Mouse (Mus musculus) G1E (cell line): ENCODE results near the gene Bloc1s1. TPM values are rescaled to one million over a fixed set of nuclear protein-coding genes. Genes with fewer than 3 reads are reported as not detected.

Source experiments
- ATAC-seq: 2 replicates; pipeline ENCODE4 v1.8.0; 2016; ENCODE audit warnings: mild to moderate bottlenecking; ENCODE audit not compliant: insufficient number of reproducible peaks, poor library complexity, low FRiP score, severe bottlenecking; ENCODE audit errors: extremely low read depth
- DNase-seq: peaks from one replicate; pipeline ENCODE4 v3.0.0; 2012; ENCODE audit warnings: low spot score
- H3K27me3 ChIP-seq: 2 replicates; pipeline ENCODE4 v1.6.1; 2012; ENCODE audit warnings: mild to moderate bottlenecking, low read length, inconsistent platforms; ENCODE audit not compliant: insufficient read depth
- H3K36me3 ChIP-seq: replicated peaks from 2 replicates; pipeline ENCODE3; 2012; ENCODE audit warnings: mild to moderate bottlenecking, inconsistent platforms
- H3K4me1 ChIP-seq: 2 replicates; pipeline ENCODE4 v1.6.1; 2012; ENCODE audit warnings: low read depth, low read length, inconsistent platforms, mixed read lengths; ENCODE audit not compliant: insufficient read depth
- H3K4me3 ChIP-seq: 2 replicates; pipeline ENCODE4 v1.5.1; 2012; ENCODE audit warnings: low read depth, mild to moderate bottlenecking, inconsistent platforms, low read length, moderate library complexity, mixed read lengths
- H3K9me3 ChIP-seq: replicated peaks from 2 replicates; pipeline ENCODE4 v1.6.1; 2012; ENCODE audit warnings: inconsistent platforms
- CTCF ChIP-seq: IDR thresholded peaks from 2 replicates; pipeline ENCODE4 v1.5.1; 2012; ENCODE audit warnings: low read depth, low read length, inconsistent platforms, mixed read lengths
- GATA1 ChIP-seq: IDR thresholded peaks from 2 replicates; pipeline ENCODE4 v1.6.1; 2012; ENCODE audit warnings: borderline replicate concordance, low read length, inconsistent platforms, mixed read lengths
- GATA2 ChIP-seq: IDR thresholded peaks from 2 replicates; pipeline ENCODE4 v1.6.1; 2012; ENCODE audit warnings: low read depth, low read length, inconsistent platforms, borderline replicate concordance
- POLR2AphosphoS5 ChIP-seq: IDR thresholded peaks from 2 replicates; pipeline ENCODE4 v1.6.1; 2012; ENCODE audit warnings: low read depth, low read length, inconsistent platforms; ENCODE audit not compliant: insufficient replicate concordance
- TAL1 ChIP-seq: conservative IDR thresholded peaks from 2 replicates; pipeline ENCODE4 v1.6.1; 2012; ENCODE audit warnings: low read depth, low read length, inconsistent platforms, mixed read lengths
- polyA plus RNA-seq: library from polyadenylated mRNA; stranded (reverse); fragments of >175 nt; gene quantifications from 2 replicates; pipeline ENCODE4 v1.2.3, GENCODE M21; 2012
- total RNA-seq, 2 experiments: library from RNA; stranded (forward) in 1 of 2; stranded (reverse) in 1 of 2; fragments of 200-1000 nt in 1 of 2; fragments of >200 nt in 1 of 2; fragmentation: Nextera tagmentation in 1 of 2; gene quantifications; 2 replicates each; pipeline ENCODE4 v1.2.3; 2014 to 2017

Bloc1s1 gene
- total and polyA plus RNA-seq, 3 experiments: 46.7 to 121 (median 116) TPM

- Histone ChIP-seq H3K36me3 (no peaks in the 10 kb centered on the region), H3K9me3 (no peaks in the 10 kb centered on the region), H3K4me3 (peak overlapping the region; percentile 19; the same call in 1 of the 2 replicates), H3K4me1 (no peaks in the 10 kb centered on the region), H3K27me3 (peaks cover 57% of the 10 kb centered on the region)
- DNase-seq (no peak), ATAC-seq (no peak)
- TF ChIP-seq CTCF: no peak
- no peak for TF ChIP-seq POLR2AphosphoS5
- TF ChIP-seq GATA2: no peak
- TF ChIP-seq TAL1: no peak
- no peak for TF ChIP-seq GATA1
Observed at GRCm38 (mm10) chr10:128933976-128934721, 10.3 kb upstream of the Bloc1s1 start.

- Histone ChIP-seq H3K4me3 (peak within 1 kb of the TSS; percentile 19; the same call in 1 of the 2 replicates), H3K27me3 (peaks cover 61% of the 10 kb centered on the region), H3K9me3 (no peaks in the 10 kb centered on the region), H3K4me1 (no peaks in the 10 kb centered on the region), H3K36me3 (no peaks in the 10 kb centered on the region)
- no peak for DNase-seq
- TF ChIP-seq TAL1 (no peak), CTCF (no peak), GATA1 (no peak), POLR2AphosphoS5 (no peak), GATA2 (no peak)
- no peak for ATAC-seq
Observed at GRCm38 (mm10) chr10:128933574-128933973, 9.7 kb upstream of the Bloc1s1 start, which contains the start of gene Itga7. Gene Itga7, plus strand, starts transcription at chr10:128933818.

GRCm38 (mm10) chr10:128931441-128931840, 7.6 kb upstream of the Bloc1s1 start:
- Histone ChIP-seq H3K4me1 (no peaks in the 10 kb centered on the region), H3K4me3 (no peak overlapping the region), H3K36me3 (no peaks in the 10 kb centered on the region), H3K9me3 (no peaks in the 10 kb centered on the region), H3K27me3 (peaks cover 66% of the 10 kb centered on the region)
- TF ChIP-seq CTCF (no peak), POLR2AphosphoS5 (no peak), TAL1 (no peak), GATA2 (no peak), GATA1 (no peak)
- no peak for ATAC-seq
- DNase-seq: no peak

- H3K4me1 ChIP-seq: no peaks in the 10 kb centered on the region
- no peak overlapping the region for H3K4me3 ChIP-seq
- DNase-seq (no peak), ATAC-seq (no peak)
- no peaks in the 10 kb centered on the region for H3K36me3 ChIP-seq
- H3K9me3 ChIP-seq: no peaks in the 10 kb centered on the region
- TF ChIP-seq GATA1: no peak
- TF ChIP-seq TAL1: no peak
- TF ChIP-seq GATA2: no peak
- TF ChIP-seq CTCF: no peak
- no peak for TF ChIP-seq POLR2AphosphoS5
- peaks cover 51% of the 10 kb centered on the region for H3K27me3 ChIP-seq
Observed at GRCm38 (mm10) chr10:128929638-128930378, 6.0 kb upstream of the Bloc1s1 start.

GRCm38 (mm10) chr10:128928356-128928755, 4.5 kb upstream of the Bloc1s1 start:
- Histone ChIP-seq H3K36me3 (no peaks in the 10 kb centered on the region), H3K4me1 (peaks cover 10% of the 10 kb centered on the region), H3K9me3 (no peaks in the 10 kb centered on the region), H3K4me3 (no peak overlapping the region), H3K27me3 (peaks cover 38% of the 10 kb centered on the region)
- ATAC-seq (no peak; the same call in 1 of the 2 replicates), DNase-seq (no peak)
- TF ChIP-seq POLR2AphosphoS5 (no peak), TAL1 (no peak), CTCF (no peak), GATA2 (no peak)

GRCm38 (mm10) chr10:128923013-128923691, 683 bp downstream of the Bloc1s1 start:
- no peak for TF ChIP-seq GATA1
- no peak for TF ChIP-seq TAL1
- TF ChIP-seq POLR2AphosphoS5: no peak
- no peak for TF ChIP-seq CTCF
- TF ChIP-seq GATA2: no peak
- Histone ChIP-seq H3K4me1 (peaks cover 24% of the 10 kb centered on the region), H3K4me3 (peak overlapping the region; percentile 90), H3K36me3 (peaks cover 38% of the 10 kb centered on the region), H3K27me3 (peaks cover 9% of the 10 kb centered on the region), H3K9me3 (no peaks in the 10 kb centered on the region)
- peak; percentile 98 for ATAC-seq
- DNase-seq: peak; percentile 100
